Mouse (Mus musculus): ENCODE data around the gene Gm10282.

Gm10282 gene

GRCm38 (mm10) chr8:72295679-72296078, 9.4 kb downstream of the Gm10282 start:
- DNase-seq, result peak; percentile 88

- DNase-seq, result no peak
Observed at GRCm38 (mm10) chr8:72295125-72295524, 9.9 kb downstream of the Gm10282 start.

DNA sequence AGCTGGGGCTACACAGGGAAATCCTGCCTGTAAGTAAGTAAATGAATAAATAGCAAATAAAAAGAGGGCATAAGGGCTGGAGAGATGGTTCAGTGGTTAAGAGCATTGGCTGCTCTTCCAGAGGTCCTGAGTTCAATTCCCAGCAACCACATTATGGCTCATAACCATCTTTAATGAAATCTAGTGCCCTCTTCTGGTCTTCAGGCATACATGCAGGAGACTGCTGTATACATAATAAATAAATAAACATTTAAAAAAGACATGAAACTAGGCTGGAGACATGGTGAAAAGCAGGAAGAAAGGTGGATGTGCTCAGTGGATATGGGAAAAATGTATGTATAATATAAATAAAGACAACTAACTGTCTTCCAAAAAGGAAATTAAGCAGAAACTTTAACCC, 11.8 kb downstream of the Gm10282 start:
- DNase-seq, result no peak

DNA sequence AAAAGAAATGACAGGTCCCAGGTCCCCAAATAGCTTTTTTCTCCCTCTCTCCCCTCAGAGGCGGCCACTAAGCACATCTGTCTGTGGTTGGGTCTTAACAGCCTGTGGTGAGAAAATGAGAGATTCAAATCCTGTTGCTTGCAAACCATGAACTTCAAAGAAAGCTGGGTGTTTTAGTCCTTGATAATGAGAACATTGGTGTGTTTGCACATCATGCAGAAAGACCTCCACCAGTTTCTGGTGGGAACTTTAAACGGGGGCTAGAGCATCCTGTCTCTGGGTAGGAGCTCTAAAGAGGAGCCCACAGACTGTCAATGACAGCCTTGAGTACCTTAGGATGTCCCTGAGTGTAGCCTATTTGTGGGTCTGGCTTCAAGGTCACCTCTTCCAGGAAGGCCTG, 14.0 kb downstream of the Gm10282 start:
- DNase-seq, result no peak

DNA sequence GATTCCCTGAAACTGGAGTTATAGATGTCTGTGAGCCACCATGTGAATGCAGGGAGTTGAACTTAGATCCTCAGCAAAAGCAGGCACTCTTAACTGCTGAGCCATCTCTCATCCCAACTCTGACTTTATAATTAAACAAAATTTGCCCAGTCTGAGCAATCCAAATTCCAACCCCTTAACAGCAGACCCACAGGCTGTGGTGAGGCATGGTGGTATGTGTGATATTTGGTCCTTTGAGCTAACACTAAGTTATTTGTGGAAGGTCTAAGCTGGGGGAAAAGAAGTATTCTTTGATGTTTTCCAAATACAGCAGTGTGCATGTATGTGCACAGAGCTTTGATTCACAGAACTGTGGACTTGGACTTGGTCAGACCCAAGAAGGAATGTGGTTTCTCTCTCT, 16.0 kb downstream of the Gm10282 start:
- DNase-seq, result no peak

- DNase-seq, result no peak
Observed at GRCm38 (mm10) chr8:72285285-72285684, 19.8 kb downstream of the Gm10282 start.

DNA sequence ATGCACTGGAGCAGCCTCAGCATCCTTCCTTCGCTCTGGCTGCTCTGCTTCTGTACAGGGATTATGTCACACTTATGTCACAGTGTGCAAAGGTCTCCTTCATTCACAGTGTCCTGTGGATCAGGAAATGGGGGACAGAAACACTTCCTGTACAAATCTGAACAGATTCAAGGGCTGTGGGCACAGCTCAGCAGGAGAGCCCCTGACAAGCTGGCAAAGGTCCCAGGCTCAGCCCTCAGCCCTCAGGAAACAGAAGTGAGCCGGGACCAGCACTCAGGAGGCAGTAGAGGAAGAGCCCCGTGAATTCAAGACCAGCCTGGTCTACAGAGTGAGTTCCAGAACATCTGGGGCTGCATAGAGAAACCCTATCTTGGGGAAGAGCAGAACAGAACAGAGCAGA, 23.4 kb downstream of the Gm10282 start:
- DNase-seq, result no peak

DNA sequence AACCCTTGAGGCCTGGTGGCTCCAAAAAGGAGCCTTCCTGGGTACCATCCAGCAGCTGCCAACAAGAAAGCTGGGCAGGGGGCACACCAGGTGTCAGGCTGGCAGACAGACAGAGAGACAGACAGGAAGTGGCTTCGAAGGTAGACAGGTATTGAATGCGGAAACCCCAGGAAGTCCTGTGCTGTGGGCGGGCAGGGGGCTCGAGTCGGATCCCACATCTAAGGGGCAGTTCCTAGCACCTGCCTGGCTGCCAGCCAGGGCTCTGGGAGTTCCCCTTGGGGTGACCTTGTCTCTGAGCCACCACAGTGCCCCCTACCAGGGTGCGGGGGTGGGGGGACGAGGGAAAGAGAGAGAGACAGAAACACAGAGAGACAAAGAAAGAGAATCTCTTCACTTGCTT, 25.9 kb downstream of the Gm10282 start:
- DNase-seq, result no peak

DNA sequence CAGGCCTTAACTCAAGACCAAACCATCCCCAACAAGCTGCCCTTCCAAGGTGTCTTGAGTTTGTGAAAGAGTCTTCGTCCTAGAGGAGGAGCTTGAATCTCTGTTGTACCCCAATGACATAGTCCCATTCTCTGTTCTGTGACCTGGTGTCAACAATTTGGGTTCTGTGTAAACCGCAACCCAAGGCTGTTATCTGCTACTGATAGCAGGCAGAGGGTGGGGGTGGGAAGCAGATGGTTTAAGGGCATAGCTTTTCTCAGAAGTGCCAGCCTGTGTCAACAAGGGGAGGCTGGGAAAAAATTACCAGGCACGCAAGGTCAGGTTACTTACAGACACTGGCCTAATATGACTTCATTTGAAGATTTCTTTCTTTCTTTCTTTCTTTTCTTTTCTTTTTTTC, 27.8 kb downstream of the Gm10282 start:
- DNase-seq, result no peak

- DNase-seq, result no peak
Observed at GRCm38 (mm10) chr8:72273807-72274206, 31.3 kb downstream of the Gm10282 start.

DNA sequence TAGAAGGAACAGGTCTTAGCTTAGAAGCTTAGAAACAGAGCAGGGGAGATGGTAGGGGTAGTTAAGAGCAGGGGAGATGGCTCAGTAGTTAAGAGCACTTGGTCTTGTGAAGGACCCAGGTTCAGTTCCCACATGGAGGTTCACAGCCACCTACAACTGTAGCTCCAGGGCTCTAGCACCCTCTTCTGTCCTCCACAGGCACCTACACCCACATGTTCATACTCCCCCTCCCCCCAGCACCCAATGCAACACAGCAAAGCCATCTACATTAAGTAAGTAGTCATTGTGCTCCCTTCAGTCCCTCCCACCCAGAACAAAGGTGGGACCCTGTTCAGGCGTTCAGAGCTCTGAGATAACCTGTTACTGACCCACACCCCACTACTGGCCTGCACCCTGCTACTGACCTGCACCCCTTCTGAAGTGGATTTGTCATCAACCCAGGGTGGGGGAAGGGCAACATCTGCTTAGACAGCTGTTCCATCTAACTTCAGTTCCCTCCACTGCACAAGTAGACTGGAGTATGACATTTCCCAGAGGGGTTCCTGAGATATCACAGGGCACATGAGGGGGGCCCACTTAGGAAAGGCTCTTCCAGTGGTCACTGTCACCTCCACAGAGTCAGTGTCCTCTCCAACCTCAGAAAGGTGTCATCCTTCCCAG, 31.8 kb downstream of the Gm10282 start:
- no peak for DNase-seq

- DNase-seq, result no peak
Observed at GRCm38 (mm10) chr8:72272361-72272760, 32.7 kb downstream of the Gm10282 start.

DNA sequence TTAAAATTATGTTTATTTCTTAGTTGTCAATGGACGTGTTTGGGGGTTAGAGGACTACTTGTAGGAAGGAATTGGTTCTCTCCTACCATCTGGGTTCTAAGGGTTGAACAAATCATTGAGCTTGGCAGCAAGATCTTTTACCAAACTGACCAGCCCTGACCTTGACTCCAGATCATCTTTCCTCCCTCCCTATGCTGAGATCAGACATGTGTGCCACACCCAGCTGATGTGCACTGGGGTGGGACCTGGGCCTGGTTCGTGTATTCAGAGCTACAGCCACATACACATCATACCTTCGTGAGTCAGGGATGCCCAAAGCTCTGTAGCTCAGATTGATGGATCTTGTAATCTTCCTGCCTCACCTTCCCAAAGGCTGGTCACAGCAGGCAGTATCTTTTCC, 33.4 kb downstream of the Gm10282 start:
- DNase-seq, result no peak

GRCm38 (mm10) chr8:72271051-72271660, 33.9 kb downstream of the Gm10282 start:
- DNase-seq, result no peak

- DNase-seq, result no peak
Observed at GRCm38 (mm10) chr8:72270606-72271005, 34.5 kb downstream of the Gm10282 start.

DNA sequence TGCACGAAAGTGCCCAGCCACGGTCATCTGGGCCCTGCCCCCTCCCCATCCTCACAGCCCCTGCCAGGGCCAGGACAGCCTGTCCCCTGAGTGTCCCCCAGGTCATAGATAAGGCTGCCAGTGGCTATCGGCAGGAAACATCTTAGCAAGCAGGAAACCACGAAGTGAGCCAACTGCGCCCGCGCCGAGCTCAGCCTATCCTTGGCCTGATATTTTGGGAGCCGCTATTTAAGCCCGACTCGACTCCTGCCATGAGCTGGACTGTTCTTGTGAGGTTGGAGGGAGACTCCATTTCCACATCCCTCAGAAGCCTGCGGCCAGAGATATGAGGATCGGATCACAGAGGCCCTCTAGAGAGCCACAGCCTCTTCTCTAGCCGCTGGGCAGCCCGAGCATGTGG, 36.7 kb downstream of the Gm10282 start:
- DNase-seq, result no peak

DNA sequence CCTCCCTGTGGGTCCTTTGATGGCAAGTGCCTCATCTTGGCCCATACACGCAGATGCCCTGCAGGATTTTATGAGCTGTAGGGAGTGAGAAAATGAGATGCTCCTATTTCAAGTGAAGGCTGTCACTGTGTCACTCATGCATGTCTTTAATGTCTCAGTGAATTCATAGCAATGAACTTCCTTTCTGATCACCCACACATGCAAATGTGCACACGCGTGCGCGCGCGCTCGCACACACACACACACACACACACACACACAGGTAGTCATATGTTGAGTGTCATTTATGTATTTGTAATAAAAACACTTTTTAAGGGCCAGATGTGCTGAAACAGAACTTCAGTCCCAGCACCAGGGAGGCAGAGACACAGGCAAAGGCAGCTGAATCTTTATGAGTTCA, 38.0 kb downstream of the Gm10282 start:
- DNase-seq, result no peak

GRCm38 (mm10) chr8:72266671-72267070, 38.4 kb downstream of the Gm10282 start:
- no peak for DNase-seq

- DNase-seq, result no peak
Observed at GRCm38 (mm10) chr8:72265342-72265741, 39.7 kb downstream of the Gm10282 start.

- DNase-seq, result no peak
Observed at GRCm38 (mm10) chr8:72263451-72263850, 41.6 kb downstream of the Gm10282 start.

DNA sequence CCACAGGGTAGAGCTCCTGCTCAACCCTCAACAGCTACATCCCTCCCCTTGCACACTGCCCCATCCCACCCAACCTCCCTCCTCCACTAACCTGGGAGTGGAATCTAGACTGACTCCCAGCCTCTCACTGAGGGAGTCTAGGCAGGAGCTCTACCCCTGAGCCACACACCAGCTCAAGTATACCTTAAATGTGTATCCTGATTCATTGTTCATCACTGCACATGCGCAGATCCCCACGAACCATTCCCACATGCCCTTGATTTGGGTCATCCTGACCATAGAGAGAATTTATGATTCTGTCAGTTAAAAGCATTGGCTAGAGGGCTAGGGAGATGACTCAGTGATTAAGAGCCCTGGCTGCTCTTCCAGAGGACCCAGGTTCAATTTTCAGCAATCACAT, 42.3 kb downstream of the Gm10282 start:
- no peak for DNase-seq

- DNase-seq, result no peak
Observed at GRCm38 (mm10) chr8:72261872-72262271, 43.2 kb downstream of the Gm10282 start.

- no peak for DNase-seq
Observed at GRCm38 (mm10) chr8:72261431-72261830, 43.6 kb downstream of the Gm10282 start.

- DNase-seq, result peak; percentile 24
Observed at GRCm38 (mm10) chr8:72261019-72261418, 44.0 kb downstream of the Gm10282 start.

DNA sequence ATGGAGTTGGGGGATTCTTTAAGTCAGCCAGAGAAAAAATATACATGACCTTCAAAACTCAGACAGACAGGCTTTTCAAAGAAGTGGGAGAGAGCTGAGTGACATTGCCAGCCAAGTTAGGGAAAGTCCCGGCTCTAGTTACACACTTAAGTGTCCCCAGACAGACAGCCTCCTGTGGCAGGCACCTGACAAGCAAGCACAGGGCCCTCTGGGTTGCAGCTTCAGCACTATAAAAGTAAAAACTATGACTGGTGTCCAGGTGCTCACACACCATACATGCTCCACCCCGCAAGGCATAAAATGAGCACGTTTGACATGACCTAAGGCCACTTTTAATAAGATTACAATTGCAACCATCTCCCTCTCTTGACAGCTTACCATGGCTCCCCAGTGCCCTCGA, 44.5 kb downstream of the Gm10282 start:
- DNase-seq, result no peak

Data from cerebellum, adult 9-10 months (tissue).